Mouse (Mus musculus): ENCODE results near the gene Nup214. TPM values are rescaled to one million over a fixed set of nuclear protein-coding genes. Genes with fewer than 3 reads are reported as not detected.

Gene Nup214
- total and polyA plus RNA-seq, 3 experiments: 13.9 to 106 (median 50.9) TPM

DNA sequence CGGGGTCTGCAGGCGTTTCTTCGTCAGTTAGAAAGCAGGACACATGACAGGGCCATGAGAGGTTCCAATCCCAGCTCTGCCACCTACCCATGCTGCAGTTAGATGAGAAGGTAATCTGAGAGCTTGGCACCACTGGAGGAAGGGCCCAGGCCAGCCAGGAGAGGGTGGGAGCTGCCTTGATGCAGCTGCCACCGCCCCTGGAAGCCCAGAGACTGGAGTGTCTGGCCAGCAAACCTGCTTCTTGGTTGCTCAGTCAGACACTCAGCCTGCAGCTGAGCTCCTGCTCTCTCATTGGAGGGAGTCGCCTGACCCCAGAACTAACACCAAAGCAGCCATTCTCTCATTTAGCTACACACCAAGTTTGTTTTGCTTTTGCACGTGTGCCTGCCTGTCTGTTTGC lies 71.1 kb downstream of the Nup214 start:
- H3K4me2 ChIP-seq (ENCODE audit: insufficient read depth, low read depth, poor library complexity, severe bottlenecking): no peak overlapping the region
- no peak for DNase-seq (ENCODE audit: extremely low read depth)
- H3K79me2 ChIP-seq (replicated peaks; ENCODE audit: control insufficient read depth, extremely low read depth, insufficient read depth, poor library complexity, severe bottlenecking): no peaks in the 10 kb centered on the region
- dilution Hi-C loops (cut with MboI; ENCODE audit: extremely low pct_ligation_motif_present, extremely low pct_unique_long_range_greater_than_20kb, low sequenced_read_pairs): no loop called here
- no peak overlapping the region for H3K4me3 ChIP-seq (replicated peaks in 1 of 3; ENCODE audit: low read depth in 2 of 3, low read length in 2 of 3, poor library complexity in 1 of 3)
- TF ChIP-seq NRF1 (IDR thresholded peaks at IDR 0.05; ENCODE audit: low read depth, low read length): no peak
- no peak for TF ChIP-seq JUN (IDR thresholded peaks at IDR 0.05; ENCODE audit: insufficient read depth, low read depth, low read length)
- TF ChIP-seq NELFE (IDR thresholded peaks at IDR 0.05; ENCODE audit: low read depth, low read length): no peak
- TF ChIP-seq SMC3 (IDR thresholded peaks at IDR 0.05; ENCODE audit: low read depth, low read length): no peak
- TF ChIP-seq MXI1 (IDR thresholded peaks at IDR 0.05; ENCODE audit: low read depth, low read length): no peak
- no peak for TF ChIP-seq PAX5 (IDR thresholded peaks at IDR 0.05; ENCODE audit: low read length)
- no peak for TF ChIP-seq USF2 (conservative IDR thresholded peaks at IDR 0.05; ENCODE audit: low read depth, low read length)
- TF ChIP-seq CTCF (conservative IDR thresholded peaks at IDR 0.05 in 1 of 2, IDR thresholded peaks at IDR 0.05 in 1 of 2; ENCODE audit: low read depth in 2 of 2, low read length in 2 of 2): no peak
- no peak for TF ChIP-seq SIN3A (IDR thresholded peaks at IDR 0.05; ENCODE audit: low read length)
- TF ChIP-seq MAZ (IDR thresholded peaks at IDR 0.05; ENCODE audit: low read depth, low read length): no peak
- in situ Hi-C loops (cut with MboI; ENCODE audit: low pct_ligation_motif_present, low pct_unique_long_range_greater_than_20kb, low sequenced_read_pairs): no loop called here
- no peaks in the 10 kb centered on the region for H3K9me3 ChIP-seq (replicated peaks; ENCODE audit: low read length)
- H3K27me3 ChIP-seq (replicated peaks): no peaks in the 10 kb centered on the region
- no peaks in the 10 kb centered on the region for H3K4me1 ChIP-seq (ENCODE audit: control insufficient read depth in 1 of 2, insufficient read depth in 2 of 2)
- H3K9ac ChIP-seq (ENCODE audit: insufficient read depth, low read depth): no peak overlapping the region
- no peak overlapping the region for H3K27ac ChIP-seq (ENCODE audit: insufficient read depth, low read depth)
- H3K36me3 ChIP-seq (replicated peaks in 1 of 2; ENCODE audit: control insufficient read depth in 1 of 2, insufficient read depth in 1 of 2, low read length in 1 of 2): peaks cover 60 to 88% of the 10 kb centered on the region in 2 experiments

DNA sequence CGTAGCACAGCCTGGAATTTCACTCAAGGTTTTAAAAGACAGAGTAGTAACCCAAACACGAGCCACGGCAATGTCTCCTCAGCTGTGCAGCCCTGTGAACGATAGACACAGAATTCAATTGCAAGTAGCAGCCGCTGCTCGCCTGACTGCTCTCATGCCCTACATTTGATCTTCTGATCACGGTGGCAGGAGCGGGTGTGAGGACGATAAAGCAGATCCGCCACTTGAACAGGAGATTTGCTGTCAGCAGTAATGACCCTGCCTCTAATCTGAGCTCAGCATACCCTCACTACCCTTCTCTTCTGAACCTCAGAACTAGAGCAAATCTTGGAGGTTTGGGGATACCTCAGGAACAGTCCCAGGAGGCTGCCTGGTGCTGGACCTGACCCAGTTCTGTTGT lies 71.8 kb downstream of the Nup214 start:
- no peak for TF ChIP-seq MXI1 (IDR thresholded peaks at IDR 0.05; ENCODE audit: low read depth, low read length)
- TF ChIP-seq JUND (conservative IDR thresholded peaks at IDR 0.05; ENCODE audit: low read depth, low read length): no peak
- no peak for TF ChIP-seq MYC (IDR thresholded peaks at IDR 0.05; ENCODE audit: low read depth, low read length)
- TF ChIP-seq POLR2A (IDR thresholded peaks at IDR 0.05; ENCODE audit: low read depth, low read length): no peak
- TF ChIP-seq RAD21 (IDR thresholded peaks at IDR 0.05; ENCODE audit: low read depth, low read length): no peak
- TF ChIP-seq TBP (conservative IDR thresholded peaks at IDR 0.05; ENCODE audit: low read depth, low read length): no peak
- no peak for TF ChIP-seq E2F4 (IDR thresholded peaks at IDR 0.05; ENCODE audit: insufficient replicate concordance, low read depth, low read length)
- no peak for TF ChIP-seq RCOR1 (conservative IDR thresholded peaks at IDR 0.05; ENCODE audit: low read depth, low read length)
- TF ChIP-seq GABPA (IDR thresholded peaks at IDR 0.05; ENCODE audit: insufficient replicate concordance, low read depth, low read length): no peak
- TF ChIP-seq EP300 (IDR thresholded peaks at IDR 0.05; ENCODE audit: low read length): no peak
- TF ChIP-seq USF2 (conservative IDR thresholded peaks at IDR 0.05; ENCODE audit: low read depth, low read length): no peak
- no peak for TF ChIP-seq ETS1 (conservative IDR thresholded peaks at IDR 0.05; ENCODE audit: low read depth, low read length)
- TF ChIP-seq IRF4 (IDR thresholded peaks at IDR 0.05; ENCODE audit: low read depth, low read length): no peak
- no peak for TF ChIP-seq CHD1 (IDR thresholded peaks at IDR 0.05; ENCODE audit: low read depth, low read length)
- TF ChIP-seq USF1 (IDR thresholded peaks at IDR 0.05; ENCODE audit: low read depth, low read length): no peak
- H3K9me3 ChIP-seq (replicated peaks; ENCODE audit: low read length): no peaks in the 10 kb centered on the region
- no peak overlapping the region for H3K4me2 ChIP-seq (ENCODE audit: insufficient read depth, low read depth, poor library complexity, severe bottlenecking)
- in situ Hi-C loops (cut with MboI; ENCODE audit: low pct_ligation_motif_present, low pct_unique_long_range_greater_than_20kb, low sequenced_read_pairs): no loop called here
- no peak overlapping the region for H3K27ac ChIP-seq (ENCODE audit: insufficient read depth, low read depth)
- peaks cover 61 to 89% of the 10 kb centered on the region in 2 experiments for H3K36me3 ChIP-seq (replicated peaks in 1 of 2; ENCODE audit: control insufficient read depth in 1 of 2, insufficient read depth in 1 of 2, low read length in 1 of 2)
- no peak for DNase-seq (ENCODE audit: extremely low read depth)
- H3K4me1 ChIP-seq (ENCODE audit: control insufficient read depth in 1 of 2, insufficient read depth in 2 of 2): no peaks in the 10 kb centered on the region
- no peaks in the 10 kb centered on the region for H3K79me2 ChIP-seq (replicated peaks; ENCODE audit: control insufficient read depth, extremely low read depth, insufficient read depth, poor library complexity, severe bottlenecking)
- no peaks in the 10 kb centered on the region for H3K27me3 ChIP-seq (replicated peaks)
- dilution Hi-C loops (cut with MboI; ENCODE audit: extremely low pct_ligation_motif_present, extremely low pct_unique_long_range_greater_than_20kb, low sequenced_read_pairs): no loop called here
- H3K9ac ChIP-seq (ENCODE audit: insufficient read depth, low read depth): no peak overlapping the region
- H3K4me3 ChIP-seq (replicated peaks in 1 of 3; ENCODE audit: low read depth in 2 of 3, low read length in 2 of 3, poor library complexity in 1 of 3): no peak overlapping the region

Measured in CH12.LX (cell line).